Mouse (Mus musculus) heart, embryonic 14.5 days (tissue): ENCODE data around the gene Zfp101. TPM values are rescaled to one million over a fixed set of nuclear protein-coding genes. Genes with fewer than 3 reads are reported as not detected.

ENCODE experiments used
- ATAC-seq: fragments of 200-750 bp; cut with Nextera tagmentation; 2 replicates; pipeline ENCODE4 v1.8.0; 2017; ENCODE audit warnings: low read depth, moderate TSS enrichment; ENCODE audit not compliant: insufficient number of reproducible peaks, insufficient read depth, low FRiP score
- H3K27ac ChIP-seq, 2 experiments: fragments of 200-500 bp in 1 of 2; fragments of 300-500 bp in 1 of 2; sonication (generic) in 1 of 2; replicated peaks in 1 of 2; 2 replicates each; pipeline ENCODE4 v1.5.1; 2012 to 2014; ENCODE audit warnings: low read depth in 2 of 2, low read length in 2 of 2, control low read depth in 1 of 2, mild to moderate bottlenecking in 1 of 2, mixed read lengths in 1 of 2; ENCODE audit not compliant: control insufficient read depth in 1 of 2, insufficient read depth in 1 of 2
- H3K27me3 ChIP-seq: fragments of 300-500 bp; sonication (generic); 2 replicates; pipeline ENCODE4 v1.6.1; 2014; ENCODE audit warnings: mild to moderate bottlenecking, low read length, control low read depth; ENCODE audit not compliant: control insufficient read depth, insufficient read depth
- H3K36me3 ChIP-seq: fragments of 300-500 bp; sonication (generic); 2 replicates; pipeline ENCODE4 v1.6.1; 2014; ENCODE audit warnings: mild to moderate bottlenecking, control low read depth, low read length, mixed read lengths; ENCODE audit not compliant: control insufficient read depth, insufficient read depth
- H3K4me1 ChIP-seq, 2 experiments: fragments of 200-500 bp in 1 of 2; fragments of 300-500 bp in 1 of 2; sonication (generic) in 1 of 2; 2 replicates each; pipeline ENCODE4 v1.6.1; 2012 to 2014; ENCODE audit warnings: low read length in 2 of 2, control low read depth in 1 of 2, mixed read lengths in 1 of 2; ENCODE audit not compliant: control insufficient read depth in 2 of 2, insufficient read depth in 2 of 2
- H3K4me2 ChIP-seq: fragments of 300-500 bp; sonication (generic); 2 replicates; pipeline ENCODE4 v1.6.1; 2014; ENCODE audit warnings: mild to moderate bottlenecking, low read length
- H3K4me3 ChIP-seq, 2 experiments: fragments of 200-500 bp in 1 of 2; fragments of 300-500 bp in 1 of 2; sonication (generic) in 1 of 2; 2 replicates each; pipeline ENCODE4 v1.5.1; 2012 to 2014; ENCODE audit warnings: low read length in 2 of 2, mild to moderate bottlenecking in 2 of 2, control low read depth in 1 of 2, low read depth in 1 of 2, moderate library complexity in 1 of 2; ENCODE audit not compliant: control insufficient read depth in 1 of 2, insufficient read depth in 1 of 2
- H3K9ac ChIP-seq: fragments of 300-500 bp; sonication (generic); 2 replicates; pipeline ENCODE4 v1.6.1; 2014; ENCODE audit warnings: mild to moderate bottlenecking, low read length
- H3K9me3 ChIP-seq: fragments of 300-500 bp; sonication (generic); 2 replicates; pipeline ENCODE4 v1.6.1; 2016; ENCODE audit warnings: low read length, control low read depth; ENCODE audit not compliant: control insufficient read depth
- WGBS: fragments of 180-500 bp; shearing (Covaris S2); extraction: QIAGEN DNeasy Blood & Tissue Kit; methylation state at CpG from one replicate; pipeline ENCODE4 v1.1.7; 2014; 5-methylcytosine and 5-hydroxymethylcytosine counted together
- polyA plus RNA-seq: library from polyadenylated mRNA; unstranded; fragments of >200 nt; fragmentation: Nextera tagmentation; extraction: Ambion mirVana; gene quantifications from 2 replicates; pipeline ENCODE4 v1.2.1, GENCODE M21; 2014

The Zfp101 gene
- polyA plus RNA-seq, 1 experiment from 2014 or later: 7.8 TPM

- WGBS: 81% methylated on average over 3 of the region's 3 CpGs
- no peaks in the 10 kb centered on the region for H3K4me1 ChIP-seq
- H3K27me3 ChIP-seq: no peaks in the 10 kb centered on the region
- no peak overlapping the region for H3K4me3 ChIP-seq
- no peak overlapping the region for H3K9ac ChIP-seq
- no peak for ATAC-seq
- no peaks in the 10 kb centered on the region for H3K9me3 ChIP-seq
- no peaks in the 10 kb centered on the region for H3K36me3 ChIP-seq
- H3K27ac ChIP-seq: no peak overlapping the region
- H3K4me2 ChIP-seq: no peak overlapping the region
Observed at GRCm38 (mm10) chr17:33372795-33373194, 21.6 kb downstream of the Zfp101 start.

DNA sequence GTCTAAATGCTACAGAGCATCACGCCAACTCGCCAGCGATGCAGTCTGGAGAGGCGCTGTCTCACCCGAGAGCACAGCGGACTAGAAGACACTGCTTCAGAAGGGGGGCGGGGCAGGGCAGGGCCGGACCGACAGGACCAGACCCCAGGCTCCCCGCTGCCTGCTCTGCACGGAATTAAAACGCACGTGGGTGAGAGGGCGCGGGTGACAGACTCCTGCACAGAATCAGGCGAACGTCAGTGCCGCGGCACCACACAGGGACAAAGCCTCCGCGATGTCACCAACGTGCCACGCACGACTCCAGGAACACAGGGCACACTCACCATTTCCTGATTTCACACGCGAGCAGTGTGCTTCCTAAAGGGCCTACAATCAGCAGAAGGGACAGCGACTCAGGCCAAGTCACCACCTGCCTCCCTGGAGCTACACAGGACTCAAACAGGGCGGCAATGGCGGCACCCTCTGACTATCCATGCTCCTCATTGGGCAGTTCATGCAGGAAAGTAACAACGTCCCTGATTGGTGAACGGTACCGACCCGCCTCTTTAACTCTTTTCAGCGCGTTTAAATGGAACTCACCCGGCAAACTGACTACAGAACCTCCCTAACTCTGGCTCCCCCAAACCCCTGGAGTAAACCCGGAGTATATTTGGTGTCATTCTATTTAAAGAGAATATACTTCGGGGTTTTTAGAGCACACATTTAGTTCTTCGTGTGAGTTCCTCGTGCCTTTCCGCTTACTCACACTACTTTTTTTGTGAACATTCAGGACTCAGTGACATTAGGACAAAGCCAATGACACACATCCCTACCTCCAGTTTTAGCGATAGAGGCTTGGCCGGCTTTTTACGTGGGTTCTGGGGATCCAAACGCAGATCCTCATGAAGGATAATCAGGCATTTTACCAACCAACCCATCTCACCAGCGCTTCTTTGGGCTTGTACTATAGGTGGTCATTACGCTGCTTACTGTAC, 35.7 kb downstream of the Zfp101 start, which contains the start of gene Zfp81:
TSS of gene Zfp81 (minus strand) at position 468 of the 974 bp plus-strand sequence.
- Histone ChIP-seq H3K9me3 (no peaks in the 10 kb centered on the region), H3K4me3 (peak within 1 kb of the TSS; percentile 93 to 96), H3K4me1 (peaks cover 0 to 12% of the 10 kb centered on the region in 2 experiments; a peak in 1 of 4 replicates), H3K36me3 (no peaks in the 10 kb centered on the region), H3K27me3 (no peaks in the 10 kb centered on the region), H3K4me2 (peak within 1 kb of the TSS; percentile 85), H3K27ac (peak within 1 kb of the TSS; percentile 88 to 95), H3K9ac (peak within 1 kb of the TSS; percentile 89)
- peak; percentile 100 for ATAC-seq
- WGBS: 4% methylated on average over 47 of the region's 47 CpGs

GRCm38 (mm10) chr17:33352981-33353380, 41.5 kb downstream of the Zfp101 start:
- 0 out of 4 replicates have a peak, but pooled peaks cover 0 to 7% of the 10 kb centered on the region in 2 experiments for H3K4me1 ChIP-seq
- no peak overlapping the region for H3K9ac ChIP-seq
- H3K36me3 ChIP-seq: no peaks in the 10 kb centered on the region
- H3K27ac ChIP-seq: no peak overlapping the region
- peaks cover 7% of the 10 kb centered on the region for H3K9me3 ChIP-seq
- 86% methylated on average over 1 of the region's 1 CpGs for WGBS
- no peaks in the 10 kb centered on the region for H3K27me3 ChIP-seq
- H3K4me3 ChIP-seq: no peak overlapping the region
- ATAC-seq: no peak
- no peak overlapping the region for H3K4me2 ChIP-seq

Other genes with a start within 250 kb of the Zfp101 start
- gene Olfr55, start 226.2 kb downstream of the Zfp101 start, polyA plus RNA-seq: 0.04 TPM in 1 of 2 replicates, not detected in the other
- not detected in 2 replicates for gene Olfr239, start 203.3 kb downstream of the Zfp101 start, polyA plus RNA-seq
- gene Olfr1564, start 173.0 kb downstream of the Zfp101 start, polyA plus RNA-seq: not detected in 2 replicates
- 14.4 and 14.7 TPM in 2 replicates for gene Zfp955a, start 139.5 kb downstream of the Zfp101 start, polyA plus RNA-seq
- gene Olfr63, start 130.0 kb downstream of the Zfp101 start, polyA plus RNA-seq: not detected in 2 replicates
- gene Zfp955b, start 105.1 kb downstream of the Zfp101 start, polyA plus RNA-seq: 6.9 and 7.4 TPM in 2 replicates
- gene Zfp81, start 35.8 kb downstream of the Zfp101 start, polyA plus RNA-seq: 6.8 and 9.0 TPM in 2 replicates
- not detected in 2 replicates for gene Actl9, start 38.3 kb upstream of the Zfp101 start, polyA plus RNA-seq
- 28.9 and 32.7 TPM in 2 replicates for gene Adamts10, start 129.6 kb upstream of the Zfp101 start, polyA plus RNA-seq
- 2.1 and 4.0 TPM in 2 replicates for gene Myo1f, start 161.1 kb upstream of the Zfp101 start, polyA plus RNA-seq
- gene Zfp414, start 234.4 kb upstream of the Zfp101 start, polyA plus RNA-seq: 48.4 and 51.5 TPM in 2 replicates
- gene Pram1, start 243.4 kb upstream of the Zfp101 start, polyA plus RNA-seq: 0.49 and 0.69 TPM in 2 replicates